Mouse (Mus musculus) forebrain, embryonic 11.5 days (tissue): Measurements from ENCODE around the gene Klhl10. TPM values are rescaled to one million over a fixed set of nuclear protein-coding genes. Genes with fewer than 3 reads are reported as not detected.

Experiments used
- ATAC-seq: fragments of 200-750 bp; cut with Nextera tagmentation; replicated peaks from 2 replicates; pipeline ENCODE4 v1.8.0; 2017; ENCODE audit warnings: moderate TSS enrichment; ENCODE audit not compliant: low FRiP score
- DNase-seq: peaks from one replicate; pipeline ENCODE4 v3.0.0-alpha.2; 2017; ENCODE audit warnings: low spot score
- H3K27ac ChIP-seq: fragments of 300-500 bp; sonication (generic); 2 replicates; pipeline ENCODE4 v1.5.1; 2014; ENCODE audit warnings: low read depth, low read length
- H3K27me3 ChIP-seq: fragments of 300-500 bp; sonication (generic); 2 replicates; pipeline ENCODE4 v1.6.1; 2014; ENCODE audit warnings: mild to moderate bottlenecking, low read length, mixed read lengths; ENCODE audit not compliant: control insufficient read depth, insufficient read depth
- H3K36me3 ChIP-seq: fragments of 300-500 bp; sonication (generic); 2 replicates; pipeline ENCODE4 v1.6.1; 2014; ENCODE audit warnings: mild to moderate bottlenecking, low read length, moderate library complexity, mixed read lengths; ENCODE audit not compliant: control insufficient read depth, insufficient read depth
- H3K4me1 ChIP-seq: fragments of 300-500 bp; sonication (generic); replicated peaks from 2 replicates; pipeline ENCODE4 v1.6.1; 2014; ENCODE audit warnings: low read length, mixed read lengths; ENCODE audit not compliant: control insufficient read depth, insufficient read depth
- H3K4me2 ChIP-seq: fragments of 300-500 bp; sonication (generic); 2 replicates; pipeline ENCODE4 v1.6.1; 2014; ENCODE audit warnings: low read depth, mild to moderate bottlenecking, low read length, moderate library complexity, mixed read lengths; ENCODE audit not compliant: severe bottlenecking
- H3K4me3 ChIP-seq: fragments of 300-500 bp; sonication (generic); 2 replicates; pipeline ENCODE4 v1.5.1; 2014; ENCODE audit warnings: low read depth, low read length
- H3K9ac ChIP-seq: fragments of 300-500 bp; sonication (generic); 2 replicates; pipeline ENCODE4 v1.6.1; 2014; ENCODE audit warnings: low read length
- H3K9me3 ChIP-seq: fragments of 300-500 bp; sonication (generic); 2 replicates; pipeline ENCODE4 v1.6.1; 2016; ENCODE audit warnings: low read length, mixed read lengths; ENCODE audit not compliant: control insufficient read depth
- WGBS: fragments of 180-500 bp; shearing (Covaris S2); extraction: QIAGEN DNeasy Blood & Tissue Kit; methylation state at CpG from one replicate; pipeline ENCODE4 v1.1.7; 2014; 5-methylcytosine and 5-hydroxymethylcytosine counted together
- polyA plus RNA-seq: library from polyadenylated mRNA; unstranded; fragments of >200 nt; fragmentation: Nextera tagmentation; extraction: Ambion mirVana; gene quantifications from 2 replicates; pipeline ENCODE4 v1.2.1, GENCODE M21; 2014

Klhl10 gene
- polyA plus RNA-seq, 1 experiment from 2014 or later, result 0.41 TPM

DNA sequence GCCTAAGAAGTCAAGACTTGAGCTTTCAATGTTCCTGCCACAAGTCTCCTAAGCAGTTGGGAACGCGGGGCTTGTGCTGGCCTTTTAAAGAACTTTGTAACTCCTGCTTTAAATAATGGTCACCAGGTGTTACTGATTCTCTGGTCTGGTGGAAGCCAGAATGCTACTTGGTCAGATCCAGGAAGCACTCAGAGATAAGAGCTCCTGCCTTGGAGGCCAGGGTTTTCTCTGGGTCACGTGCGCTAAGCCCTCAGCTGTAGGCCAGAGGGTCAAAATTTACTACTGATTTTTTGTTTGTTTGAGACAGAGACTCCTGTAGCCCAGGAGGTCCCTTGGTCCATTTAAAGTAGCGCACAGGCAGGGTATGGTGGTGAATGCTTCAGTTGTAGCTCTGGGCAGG, 9.7 kb upstream of the Klhl10 start:
- no peaks in the 10 kb centered on the region for H3K4me1 ChIP-seq
- no peak overlapping the region for H3K27ac ChIP-seq
- 92% methylated on average over 5 of the region's 5 CpGs for WGBS
- H3K9me3 ChIP-seq, result no peaks in the 10 kb centered on the region
- no peak overlapping the region for H3K4me3 ChIP-seq
- DNase-seq, result no peak
- ATAC-seq, result no peak
- H3K36me3 ChIP-seq, result no peaks in the 10 kb centered on the region; the same call in 1 of the 2 replicates
- no peak overlapping the region for H3K9ac ChIP-seq
- H3K27me3 ChIP-seq, result no peaks in the 10 kb centered on the region
- H3K4me2 ChIP-seq, result no peak overlapping the region

DNA sequence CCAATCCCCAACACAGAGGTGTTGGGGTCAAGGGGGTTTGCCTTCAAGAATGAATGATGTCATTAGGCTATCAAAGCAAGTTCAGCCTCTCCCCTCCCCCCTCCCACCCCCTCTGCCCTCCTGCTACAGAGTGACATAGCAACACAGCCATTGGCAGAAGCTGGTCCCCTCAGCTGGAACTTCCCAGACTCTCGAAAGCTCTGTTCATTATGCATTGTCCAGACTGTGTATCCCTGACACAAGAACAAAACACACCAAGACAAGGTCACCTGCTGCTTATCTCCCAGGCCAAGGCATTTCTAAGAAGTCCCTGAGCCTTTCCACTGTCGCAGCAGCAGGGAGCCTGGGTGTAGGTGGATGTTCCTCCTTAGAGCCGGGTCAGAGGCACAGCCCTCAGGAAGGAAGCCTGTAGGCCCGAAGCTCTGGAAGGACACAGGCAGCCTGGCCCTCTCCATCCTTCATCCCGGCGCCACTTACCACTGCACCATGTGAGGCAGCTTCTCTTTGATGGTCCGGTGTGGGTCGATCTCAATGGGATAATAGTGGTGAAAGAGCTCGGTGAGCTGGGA, 6.0 kb upstream of the Klhl10 start:
- ATAC-seq (no peak), DNase-seq (peak; percentile 35)
- no peak overlapping the region for H3K9ac ChIP-seq
- H3K27ac ChIP-seq, result no peak overlapping the region
- H3K9me3 ChIP-seq, result no peaks in the 10 kb centered on the region
- whole genome bisulfite sequencing, result 74% methylated on average over 9 of the region's 9 CpGs
- no peaks in the 10 kb centered on the region for H3K27me3 ChIP-seq
- no peak overlapping the region for H3K4me3 ChIP-seq
- peaks cover 5% of the 10 kb centered on the region; the same call in 1 of the 2 replicates for H3K4me1 ChIP-seq
- H3K36me3 ChIP-seq, result peaks cover 4% of the 10 kb centered on the region; the same call in 1 of the 2 replicates
- H3K4me2 ChIP-seq, result no peak overlapping the region

DNA sequence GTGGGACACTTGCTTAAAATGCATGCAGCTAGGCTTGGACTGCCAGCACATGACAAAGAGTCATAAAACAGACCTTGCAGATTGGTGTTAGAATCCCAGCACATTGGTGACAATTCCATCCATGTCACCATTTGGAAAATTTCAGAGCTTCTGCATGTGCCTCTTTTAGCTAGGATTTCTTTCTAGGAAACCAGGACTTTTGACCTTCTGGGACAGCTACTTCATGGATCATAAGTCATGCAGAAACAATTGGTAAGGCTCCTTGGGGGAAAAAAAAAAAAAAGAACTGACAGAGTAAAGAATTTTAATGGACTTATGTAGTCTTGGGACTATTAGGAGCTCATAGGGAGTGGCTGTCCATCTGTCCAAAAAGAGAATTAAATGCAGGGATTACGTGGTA, 3.8 kb upstream of the Klhl10 start:
- Histone ChIP-seq H3K4me1 (peaks cover 5% of the 10 kb centered on the region; the same call in 1 of the 2 replicates), H3K9ac (no peak overlapping the region), H3K27ac (no peak overlapping the region), H3K4me3 (no peak overlapping the region), H3K27me3 (no peaks in the 10 kb centered on the region), H3K36me3 (peaks cover 4% of the 10 kb centered on the region; the same call in 1 of the 2 replicates), H3K9me3 (no peaks in the 10 kb centered on the region), H3K4me2 (no peak overlapping the region)
- WGBS, result 74% methylated on average over 1 of the region's 1 CpGs
- ATAC-seq (no peak), DNase-seq (no peak)

DNA sequence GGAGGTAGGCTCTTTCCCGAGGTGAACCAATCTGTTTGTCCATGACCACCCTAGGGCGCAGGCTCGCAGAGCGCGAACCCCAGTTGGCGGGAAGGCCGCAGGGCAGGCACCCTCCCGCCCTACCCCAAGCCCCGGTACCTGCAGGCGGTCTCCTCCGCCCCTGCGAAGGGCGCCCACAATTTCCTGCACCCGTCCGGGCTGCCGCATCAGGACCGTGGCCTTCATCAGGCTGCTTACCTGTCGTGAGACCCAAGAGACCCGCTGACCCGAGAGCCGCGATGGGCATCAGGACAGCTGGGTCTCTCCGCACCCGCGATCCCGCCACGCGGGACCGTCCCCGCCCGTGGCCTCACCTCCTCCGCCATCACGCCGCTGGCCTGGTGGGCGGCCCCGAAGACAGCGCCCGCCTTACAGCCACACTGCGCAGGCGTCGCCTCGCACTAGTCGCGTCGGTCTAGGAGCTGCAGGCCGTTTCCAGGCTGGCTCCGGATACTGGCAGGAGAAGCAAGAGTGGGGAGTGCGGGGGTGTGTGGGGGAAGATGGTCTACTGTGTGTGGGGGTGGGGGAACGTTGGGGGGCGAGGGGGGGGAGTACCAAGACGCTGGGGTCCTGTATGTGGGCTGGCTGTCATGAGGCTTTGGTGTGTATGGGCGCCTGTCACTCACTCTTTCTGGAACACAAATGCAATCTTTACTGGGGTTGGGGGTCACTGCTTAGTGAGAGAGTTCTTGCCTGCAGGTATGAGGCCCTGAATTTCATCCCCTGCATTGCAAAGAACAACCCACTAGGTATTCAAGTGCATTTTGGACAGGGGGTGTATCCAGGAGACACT, 810 bp upstream of the Klhl10 start:
- Histone ChIP-seq H3K9me3 (no peaks in the 10 kb centered on the region), H3K36me3 (peaks cover 4% of the 10 kb centered on the region; the same call in 1 of the 2 replicates), H3K27me3 (no peaks in the 10 kb centered on the region), H3K4me2 (peak overlapping the region; percentile 91), H3K27ac (no peak overlapping the region), H3K9ac (peak overlapping the region; percentile 97), H3K4me1 (peaks cover 5% of the 10 kb centered on the region; the same call in 1 of the 2 replicates), H3K4me3 (peak overlapping the region; percentile 78)
- DNase-seq (peak; percentile 88), ATAC-seq (peak; percentile 96)
- 2% methylated on average over 50 of the region's 52 CpGs for WGBS

DNA sequence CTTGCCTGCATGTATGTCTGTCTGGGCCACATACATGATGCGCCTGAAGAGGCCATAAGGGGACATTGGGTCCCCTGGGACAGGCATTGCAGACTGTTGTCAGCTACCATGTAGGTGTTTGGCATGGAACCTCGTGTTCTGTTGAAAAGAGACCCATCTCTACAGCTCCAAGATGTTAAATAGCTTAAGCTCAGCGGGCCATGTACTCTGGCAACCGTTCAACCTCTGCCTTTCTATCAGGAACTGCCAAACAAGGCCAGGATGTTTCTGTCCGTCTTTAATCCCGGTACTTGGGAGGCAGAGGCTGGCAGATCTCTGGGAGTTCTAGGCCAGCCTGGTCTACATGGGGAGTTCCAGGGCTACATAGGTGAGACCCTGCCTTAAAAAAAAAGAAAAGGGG, 908 bp downstream of the Klhl10 start:
- 90% methylated on average over 6 of the region's 6 CpGs for WGBS

DNA sequence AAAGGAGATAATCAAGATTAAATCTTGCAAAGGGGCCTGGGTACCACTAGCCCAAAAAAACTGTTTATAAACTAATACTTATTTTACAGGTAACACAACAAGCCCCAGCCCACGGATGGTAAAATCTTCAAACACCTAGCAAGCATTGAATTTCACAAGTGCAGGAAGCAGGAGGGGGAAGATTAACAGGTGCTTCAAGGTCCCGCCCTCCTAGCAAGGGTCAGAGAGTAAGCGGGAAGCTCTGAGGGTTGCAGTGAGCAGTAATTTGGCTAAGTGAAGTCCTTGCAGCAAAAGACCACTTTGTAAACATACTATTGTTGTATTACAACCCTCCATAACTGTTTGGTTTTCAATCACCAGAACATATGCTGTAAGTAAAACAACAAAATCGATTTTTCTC, 15.5 kb downstream of the Klhl10 start:
- Histone ChIP-seq H3K9ac (no peak overlapping the region), H3K9me3 (no peaks in the 10 kb centered on the region; the same call in 1 of the 2 replicates), H3K27ac (no peak overlapping the region), H3K4me2 (no peak overlapping the region), H3K27me3 (no peaks in the 10 kb centered on the region), H3K36me3 (no peaks in the 10 kb centered on the region; the same call in 1 of the 2 replicates), H3K4me3 (no peak overlapping the region), H3K4me1 (no peaks in the 10 kb centered on the region)
- WGBS, result 85% methylated on average over 4 of the region's 4 CpGs
- DNase-seq, result no peak
- no peak for ATAC-seq

More for the DNA sequence above, 908 bp downstream of the Klhl10 start:
- DNase-seq (peak; percentile 14), ATAC-seq (no peak)
- Histone ChIP-seq H3K9ac (no peak overlapping the region), H3K9me3 (no peaks in the 10 kb centered on the region), H3K4me3 (no peak overlapping the region), H3K36me3 (peaks cover under 1% of the 10 kb centered on the region; the same call in 1 of the 2 replicates), H3K27me3 (no peaks in the 10 kb centered on the region), H3K27ac (no peak overlapping the region), H3K4me1 (peaks cover 5% of the 10 kb centered on the region; the same call in 1 of the 2 replicates), H3K4me2 (no peak overlapping the region)

DNA sequence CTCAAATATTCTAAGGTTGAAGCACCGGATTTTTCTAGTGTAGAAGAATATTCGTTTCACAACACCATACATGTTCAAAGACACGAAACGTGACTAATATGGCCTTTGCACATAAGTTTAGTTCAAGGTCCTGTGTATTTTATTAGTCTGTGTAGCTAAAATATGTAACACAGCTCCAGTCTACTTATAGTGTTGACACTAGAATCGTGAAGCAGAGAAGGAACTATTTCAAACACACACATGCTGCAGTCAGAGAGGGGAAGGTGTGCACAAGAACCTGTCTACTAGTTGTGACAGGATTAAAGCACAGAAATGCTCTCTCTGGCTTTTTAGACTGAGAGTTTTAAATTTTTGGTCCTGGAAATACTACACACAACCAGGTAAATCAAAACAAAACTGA, 16.0 kb downstream of the Klhl10 start:
- DNase-seq, result no peak
- Histone ChIP-seq H3K9me3 (no peaks in the 10 kb centered on the region), H3K4me2 (no peak overlapping the region), H3K27ac (no peak overlapping the region), H3K4me1 (no peaks in the 10 kb centered on the region), H3K36me3 (no peaks in the 10 kb centered on the region; the same call in 1 of the 2 replicates), H3K4me3 (no peak overlapping the region), H3K27me3 (no peaks in the 10 kb centered on the region), H3K9ac (no peak overlapping the region)
- no peak for ATAC-seq
- 90% methylated on average over 5 of the region's 5 CpGs for WGBS

DNA sequence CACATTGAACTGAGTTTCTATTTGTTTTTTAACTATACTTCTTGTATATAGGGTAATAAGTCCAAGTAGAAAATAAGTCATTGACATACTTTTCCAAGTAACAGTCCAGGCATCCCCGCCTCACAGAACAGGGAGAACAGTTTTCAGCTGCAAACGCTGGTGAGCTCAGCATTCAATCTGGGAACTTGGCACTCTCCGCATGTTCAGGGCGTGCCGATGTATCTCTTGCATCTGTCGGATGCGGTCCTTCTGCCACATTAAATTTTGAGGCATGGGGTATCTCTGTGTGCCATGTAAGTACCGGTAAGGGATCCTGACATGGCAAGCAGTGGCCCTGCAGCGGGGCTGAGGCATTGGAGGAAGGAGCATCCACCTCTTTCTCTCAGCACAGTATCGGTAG, 21.0 kb downstream of the Klhl10 start:
- WGBS, result 95% methylated on average over 10 of the region's 10 CpGs
- H3K27me3 ChIP-seq, result no peaks in the 10 kb centered on the region
- no peak overlapping the region for H3K4me3 ChIP-seq
- ATAC-seq (no peak), DNase-seq (no peak)
- no peak overlapping the region for H3K4me2 ChIP-seq
- H3K27ac ChIP-seq, result no peak overlapping the region
- no peaks in the 10 kb centered on the region for H3K4me1 ChIP-seq
- H3K9me3 ChIP-seq, result no peaks in the 10 kb centered on the region
- no peak overlapping the region for H3K9ac ChIP-seq
- H3K36me3 ChIP-seq, result no peaks in the 10 kb centered on the region; the same call in 1 of the 2 replicates
